8 mouse cellular contexts compared by ENCODE assay signal in genomic region chr12:36670915-36671579, GRCm38 (mm10).
DNase-seq lines count a peak whose midpoint lies in the region; ATAC-seq lines count a peak whose summit lies in the region.

No protein-coding gene starts in this region.

- no peak overlapping the region for H3K27ac ChIP-seq in forebrain, embryonic 11.5 days (ENCODE audit: low read depth, low read length)
- H3K27ac ChIP-seq in forebrain, embryonic 10.5 days: no peak overlapping the region
- no peak overlapping the region for H3K27ac ChIP-seq in neural tube, embryonic 15.5 days (replicated peaks)

- no peaks in the 10 kb centered on the region for H3K4me1 ChIP-seq in forebrain, embryonic 11.5 days (replicated peaks; ENCODE audit: control insufficient read depth, insufficient read depth, low read length)
- H3K4me1 ChIP-seq in forebrain, embryonic 10.5 days: peaks cover 9% of the 10 kb centered on the region; the same call in 1 of the 2 replicates
- H3K4me1 ChIP-seq in neural tube, embryonic 15.5 days: peaks cover 4% of the 10 kb centered on the region; the same call in 1 of the 2 replicates

- H3K36me3 ChIP-seq in forebrain, embryonic 11.5 days (ENCODE audit: control insufficient read depth, insufficient read depth, low read length): no peaks in the 10 kb centered on the region
- no peaks in the 10 kb centered on the region for H3K36me3 ChIP-seq in forebrain, embryonic 10.5 days (replicated peaks)
- no peaks in the 10 kb centered on the region for H3K36me3 ChIP-seq in neural tube, embryonic 15.5 days

- 36% methylated on average over 10 of the region's 10 CpGs for WGBS in forebrain, embryonic 11.5 days
- WGBS in forebrain, embryonic 10.5 days: 48% methylated on average over 10 of the region's 10 CpGs
- 48% methylated on average over 10 of the region's 10 CpGs for WGBS in neural tube, embryonic 15.5 days

- ATAC-seq in forebrain, embryonic 11.5 days (replicated peaks; ENCODE audit: low FRiP score): peak; percentile 66
- ATAC-seq in neural tube, embryonic 15.5 days (ENCODE audit: low FRiP score): peak; percentile 58; the same call in 1 of the 2 replicates
- ATAC-seq in erythroid progenitor cell, adult 5-6 weeks (replicated peaks; ENCODE audit: low FRiP score, poor library complexity, severe bottlenecking): no peak

- no peak for DNase-seq in forebrain, embryonic 11.5 days (ENCODE audit: low spot score)
- DNase-seq in forebrain, embryonic 10.5 days (ENCODE audit: extremely low spot score, low spot score): no peak
- DNase-seq in right cerebral cortex, adult 2 months (ENCODE audit: low spot score in 2 of 2): peak; percentile 16 to 18
- no peak for DNase-seq in right cerebral cortex, postnatal 14 days
- DNase-seq in kidney, adult 8-10 months: peak; percentile 13 to 17
- DNase-seq in cerebellum, adult 8-10 months: no peak

- no peak overlapping the region for H3K9ac ChIP-seq in forebrain, embryonic 11.5 days (ENCODE audit: low read length)
- no peak overlapping the region for H3K9ac ChIP-seq in neural tube, embryonic 15.5 days (replicated peaks)

- no peaks in the 10 kb centered on the region for H3K27me3 ChIP-seq in forebrain, embryonic 11.5 days (ENCODE audit: control insufficient read depth, insufficient read depth, low read length)
- no peaks in the 10 kb centered on the region for H3K27me3 ChIP-seq in forebrain, embryonic 10.5 days (ENCODE audit: poor library complexity, severe bottlenecking)
- H3K27me3 ChIP-seq in neural tube, embryonic 15.5 days (replicated peaks): no peaks in the 10 kb centered on the region

- no peaks in the 10 kb centered on the region for H3K9me3 ChIP-seq in forebrain, embryonic 11.5 days (ENCODE audit: control insufficient read depth, low read length)
- H3K9me3 ChIP-seq in forebrain, embryonic 10.5 days: no peaks in the 10 kb centered on the region
- H3K9me3 ChIP-seq in neural tube, embryonic 15.5 days (replicated peaks): no peaks in the 10 kb centered on the region

- no peak overlapping the region for H3K4me3 ChIP-seq in forebrain, embryonic 11.5 days (ENCODE audit: low read depth, low read length)
- H3K4me3 ChIP-seq in forebrain, embryonic 10.5 days: no peak overlapping the region
- no peak overlapping the region for H3K4me3 ChIP-seq in neural tube, embryonic 15.5 days (replicated peaks)

- H3K4me2 ChIP-seq in forebrain, embryonic 11.5 days (ENCODE audit: low read depth, low read length, severe bottlenecking): no peak overlapping the region
- H3K4me2 ChIP-seq in neural tube, embryonic 15.5 days: no peak overlapping the region

Comparison
In these comparisons a context has a peak if more than half of its experiments do, and no peak if none do; other contexts are left out.
1. DNase-seq: peak in right cerebral cortex, adult 2 months (2 of 2) and kidney, adult 8-10 months (2 of 2); none in forebrain, embryonic 11.5 days (single experiment), forebrain, embryonic 10.5 days (single experiment), right cerebral cortex, postnatal 14 days (single experiment) and cerebellum, adult 8-10 months (single experiment).